Comparison of ENCODE assay signal across 23 mouse cellular contexts in genomic region chr11:34063257-34063656, GRCm38 (mm10). TPM values are rescaled to one million over a fixed set of nuclear protein-coding genes. Genes with fewer than 3 reads are reported as not detected.
DNase-seq lines count a peak whose midpoint lies in the region; ATAC-seq and TF ChIP-seq lines count a peak whose summit lies in the region.
"Had no signal": no experiment of that assay in that cellular context is flagged by ENCODE, and none has a peak within 500 bp of the region (broad histone marks: within the 10 kb centered on the region; RNA-seq: fewer than 3 reads in every experiment).

No protein-coding gene starts in this region.

- H3K4me1 ChIP-seq in liver, embryonic 11.5 days (replicated peaks; ENCODE audit: control insufficient read depth, insufficient read depth, low read length), result peaks cover 18% of the 10 kb centered on the region
- H3K4me1 ChIP-seq in bone marrow macrophage, adult 2 months (ENCODE audit: control insufficient read depth, insufficient read depth, low read length), result peaks cover 81% of the 10 kb centered on the region
- peaks cover 21% of the 10 kb centered on the region for H3K4me1 ChIP-seq in liver, postnatal 0 days (ENCODE audit: insufficient read depth)
- peaks cover 8% of the 10 kb centered on the region for H3K4me1 ChIP-seq in forebrain, embryonic 10.5 days
- H3K4me1 ChIP-seq: forebrain, embryonic 12.5 days; heart, embryonic 15.5 days had no signal

- no peak overlapping the region for H3K4me3 ChIP-seq in liver, embryonic 11.5 days (ENCODE audit: low read depth, low read length)
- H3K4me3 ChIP-seq in bone marrow macrophage, adult 2 months (ENCODE audit: insufficient read depth, low read length), result no peak overlapping the region
- no peak overlapping the region for H3K4me3 ChIP-seq in liver, postnatal 0 days (ENCODE audit: low read depth, low read length)
- H3K4me3 ChIP-seq in forebrain, embryonic 10.5 days, result no peak overlapping the region
- H3K4me3 ChIP-seq: embryonic facial prominence, embryonic 12.5 days; forebrain, embryonic 12.5 days; heart, embryonic 15.5 days; hindbrain, embryonic 12.5 days had no signal

- no peaks in the 10 kb centered on the region for H3K36me3 ChIP-seq in liver, embryonic 11.5 days (ENCODE audit: control insufficient read depth, insufficient read depth, low read length)
- no peaks in the 10 kb centered on the region for H3K36me3 ChIP-seq in liver, postnatal 0 days (replicated peaks; ENCODE audit: insufficient read depth, low read length)
- no peaks in the 10 kb centered on the region for H3K36me3 ChIP-seq in forebrain, embryonic 10.5 days (replicated peaks)
- H3K36me3 ChIP-seq: embryonic facial prominence, embryonic 12.5 days; forebrain, embryonic 12.5 days; heart, embryonic 15.5 days; hindbrain, embryonic 12.5 days had no signal

- H3K27me3 ChIP-seq in liver, embryonic 11.5 days (replicated peaks; ENCODE audit: control insufficient read depth, insufficient read depth, low read length), result no peaks in the 10 kb centered on the region
- H3K27me3 ChIP-seq in liver, postnatal 0 days (ENCODE audit: insufficient read depth, low read length), result no peaks in the 10 kb centered on the region
- no peaks in the 10 kb centered on the region for H3K27me3 ChIP-seq in forebrain, embryonic 10.5 days (ENCODE audit: poor library complexity, severe bottlenecking)
- H3K27me3 ChIP-seq: embryonic facial prominence, embryonic 12.5 days; forebrain, embryonic 12.5 days; heart, embryonic 15.5 days; hindbrain, embryonic 12.5 days had no signal

- WGBS in liver, embryonic 11.5 days, result 44% methylated on average over 2 of the region's 2 CpGs
- WGBS in liver, postnatal 0 days (ENCODE audit: insufficient replicate concordance), result 45% methylated on average over 2 of the region's 2 CpGs
- WGBS in forebrain, embryonic 10.5 days, result 70% methylated on average over 2 of the region's 2 CpGs

- H3K9me3 ChIP-seq in liver, embryonic 11.5 days (ENCODE audit: control insufficient read depth, low read length), result no peaks in the 10 kb centered on the region
- H3K9me3 ChIP-seq in liver, postnatal 0 days (ENCODE audit: low read length), result no peaks in the 10 kb centered on the region
- H3K9me3 ChIP-seq in forebrain, embryonic 10.5 days, result no peaks in the 10 kb centered on the region
- H3K9me3 ChIP-seq: embryonic facial prominence, embryonic 12.5 days; forebrain, embryonic 12.5 days; heart, embryonic 15.5 days; hindbrain, embryonic 12.5 days had no signal

- no peak overlapping the region for H3K9ac ChIP-seq in liver, embryonic 11.5 days (ENCODE audit: low read depth, low read length)
- H3K9ac ChIP-seq in liver, postnatal 0 days (replicated peaks), result no peak overlapping the region
- H3K9ac ChIP-seq: embryonic facial prominence, embryonic 12.5 days; forebrain, embryonic 12.5 days; heart, embryonic 15.5 days; hindbrain, embryonic 12.5 days had no signal

- no peak for TF ChIP-seq CTCF in bone marrow macrophage, adult 2 months (IDR thresholded peaks at IDR 0.05; ENCODE audit: low read depth, low read length)
- TF ChIP-seq CTCF in liver, postnatal 0 days (IDR thresholded peaks at IDR 0.05; ENCODE audit: low read depth), result no peak

- no peak for TF ChIP-seq POLR2A in bone marrow macrophage, adult 2 months (IDR thresholded peaks at IDR 0.05; ENCODE audit: borderline replicate concordance, low read depth, low read length)

- no peak for ATAC-seq in liver, embryonic 11.5 days (replicated peaks; ENCODE audit: low FRiP score)
- no peak for ATAC-seq in liver, postnatal 0 days
- ATAC-seq: forebrain, embryonic 16.5 days; hindbrain, embryonic 16.5 days had no signal

- no peak for TF ChIP-seq EP300 in liver, postnatal 0 days (IDR thresholded peaks at IDR 0.05; ENCODE audit: low read depth)

- no peak for DNase-seq in liver, embryonic 11.5 days (ENCODE audit: low spot score)
- no peak for DNase-seq in liver
- peak; percentile 50 for DNase-seq in thymus, postnatal 0 days (ENCODE audit: low spot score)
- no peak for DNase-seq in thymus, postnatal 25 days
- DNase-seq in liver, postnatal 0 days, result no peak
- no peak for DNase-seq in neural tube, embryonic 10.5 days (ENCODE audit: extremely low spot score, low spot score)
- DNase-seq in forebrain, embryonic 10.5 days (ENCODE audit: extremely low spot score, low spot score), result no peak
- DNase-seq: adrenal gland, adult 8-10 months; cerebellum, adult 11-12 months; cerebellum, adult 9-10 months; cerebellum, postnatal 25 days; gastrocnemius, postnatal 10 days; heart, postnatal 36 days had no signal

- H3K27ac ChIP-seq in liver, embryonic 11.5 days (ENCODE audit: low read depth, low read length), result peak overlapping the region; percentile 75
- peak overlapping the region; percentile 97 for H3K27ac ChIP-seq in bone marrow macrophage, adult 2 months (ENCODE audit: insufficient read depth, low read depth, low read length)
- H3K27ac ChIP-seq in liver, postnatal 0 days (ENCODE audit: low read depth), result no peak overlapping the region
- no peak overlapping the region for H3K27ac ChIP-seq in forebrain, embryonic 10.5 days
- H3K27ac ChIP-seq: embryonic facial prominence, embryonic 12.5 days; forebrain, embryonic 12.5 days; heart, embryonic 15.5 days; hindbrain, embryonic 12.5 days had no signal

- no peak overlapping the region for H3K4me2 ChIP-seq in liver, embryonic 11.5 days
- peak overlapping the region; percentile 37; the same call in 1 of the 2 replicates for H3K4me2 ChIP-seq in liver, postnatal 0 days (ENCODE audit: low read depth, low read length)
- H3K4me2 ChIP-seq: embryonic facial prominence, embryonic 12.5 days; forebrain, embryonic 12.5 days; heart, embryonic 11.5 days; heart, embryonic 15.5 days; hindbrain, embryonic 12.5 days had no signal

RNA-seq across cellular contexts. Expression of gene Lcp2, which starts 16.5 kb away (rescaled TPM):
- polyA plus RNA-seq in liver, embryonic 11.5 days (2014; fragmentation: Nextera tagmentation; extraction: Ambion mirVana), result 13.3 and 16.0 TPM in 2 replicates
- 134 and 135 TPM in 2 replicates for polyA plus RNA-seq in thymus, postnatal 0 days (2015; fragmentation: Nextera tagmentation; extraction: Ambion mirVana)
- 96.8 and 118 TPM in 2 replicates for polyA plus RNA-seq in bone marrow macrophage, adult 2 months (2012; ENCODE audit: insufficient read depth, insufficient read length, missing spikeins)
- 9.8 and 12.3 TPM in 2 replicates for polyA plus RNA-seq in liver, postnatal 0 days (2015; fragmentation: Nextera tagmentation; extraction: Ambion mirVana)
- 1.2 and 1.7 TPM in 2 replicates for polyA plus RNA-seq in forebrain, embryonic 10.5 days (2016; fragmentation: Nextera tagmentation; extraction: Ambion mirVana)

RNA-seq across cellular contexts. Expression of gene 4930469K13Rik, which starts 35.1 kb away (rescaled TPM):
- not detected in 2 replicates for polyA plus RNA-seq in liver, embryonic 11.5 days (2014; fragmentation: Nextera tagmentation; extraction: Ambion mirVana)
- 0.35 and 1.0 TPM in 2 replicates for polyA plus RNA-seq in thymus, postnatal 0 days (2015; fragmentation: Nextera tagmentation; extraction: Ambion mirVana)
- not detected in 2 replicates for polyA plus RNA-seq in bone marrow macrophage, adult 2 months (2012; ENCODE audit: insufficient read depth, insufficient read length, missing spikeins)
- not detected in 2 replicates for polyA plus RNA-seq in liver, postnatal 0 days (2015; fragmentation: Nextera tagmentation; extraction: Ambion mirVana)
- polyA plus RNA-seq in forebrain, embryonic 10.5 days (2016; fragmentation: Nextera tagmentation; extraction: Ambion mirVana), result not detected in 2 replicates
- polyA plus RNA-seq: cortical plate, adult 2 months; embryonic facial prominence, embryonic 12.5 days; forebrain, embryonic 12.5 days; forebrain, embryonic 16.5 days; frontal cortex, adult 2 months; heart, embryonic 11.5 days; heart, embryonic 15.5 days had no signal

Comparison
In these comparisons a context has a peak if more than half of its experiments do, and no peak if none do; other contexts are left out.
1. H3K27ac ChIP-seq: peak in liver, embryonic 11.5 days (single experiment) and bone marrow macrophage, adult 2 months (single experiment); none in liver, postnatal 0 days (single experiment) and forebrain, embryonic 10.5 days (single experiment).